Mouse (Mus musculus) cerebellum, postnatal 4 days (tissue): ENCODE measurements at regions not wholly inside any gene's neighbourhood (a gene's known extent, or its start where the extent isn't known, plus 50 kb on each side); places are given as distances from the start of the nearest gene placed in this dataset.

Experiments used
- DNase-seq, 2 experiments: peaks; one replicate each; pipeline ENCODE4 v3.0.0; 2022; ENCODE audit warnings: low spot score in 2 of 2, mixed read lengths in 1 of 2

GRCm38 (mm10) chr2:50538068-50538467 lies 241.5 kb upstream of the Mmadhc start:
- no peak for DNase-seq

GRCm38 (mm10) chr2:50535085-50535878 lies 238.7 kb upstream of the Mmadhc start:
- DNase-seq, result no peak

GRCm38 (mm10) chr2:50533702-50534101 lies 237.1 kb upstream of the Mmadhc start:
- no peak for DNase-seq

GRCm38 (mm10) chr2:50527425-50527824 lies 230.8 kb upstream of the Mmadhc start:
- no peak for DNase-seq

- DNase-seq, result no peak
Observed at GRCm38 (mm10) chr2:50524838-50525615, 228.4 kb upstream of the Mmadhc start.

GRCm38 (mm10) chr2:50520169-50520568 lies 223.6 kb upstream of the Mmadhc start:
- DNase-seq, result peak in 1 of 2 experiments; percentile 2

GRCm38 (mm10) chr2:50519129-50519504 lies 222.5 kb upstream of the Mmadhc start:
- no peak for DNase-seq

GRCm38 (mm10) chr2:50518371-50519128 lies 221.9 kb upstream of the Mmadhc start:
- no peak for DNase-seq

- DNase-seq, result no peak
Observed at GRCm38 (mm10) chr2:50513276-50513675, 216.7 kb upstream of the Mmadhc start.

GRCm38 (mm10) chr2:50498713-50499112 lies 202.1 kb upstream of the Mmadhc start:
- no peak for DNase-seq

- no peak for DNase-seq
Observed at GRCm38 (mm10) chr2:50496057-50496433, 199.4 kb upstream of the Mmadhc start.

GRCm38 (mm10) chr2:50495141-50496056 lies 198.8 kb upstream of the Mmadhc start:
- DNase-seq, result no peak

- DNase-seq, result no peak
Observed at GRCm38 (mm10) chr2:50493597-50494335, 197.2 kb upstream of the Mmadhc start.

- no peak for DNase-seq
Observed at GRCm38 (mm10) chr2:50463799-50464198, 167.2 kb upstream of the Mmadhc start.

- DNase-seq, result no peak
Observed at GRCm38 (mm10) chr2:50462378-50462777, 165.8 kb upstream of the Mmadhc start.

GRCm38 (mm10) chr2:50456654-50457053 lies 160.1 kb upstream of the Mmadhc start:
- no peak for DNase-seq

GRCm38 (mm10) chr2:50448117-50448516 lies 151.5 kb upstream of the Mmadhc start:
- DNase-seq, result no peak

GRCm38 (mm10) chr2:50445963-50446485 lies 149.4 kb upstream of the Mmadhc start:
- DNase-seq, result no peak

- DNase-seq, result no peak
Observed at GRCm38 (mm10) chr2:50440333-50440732, 143.7 kb upstream of the Mmadhc start.

- no peak for DNase-seq
Observed at GRCm38 (mm10) chr2:50433166-50433565, 136.6 kb upstream of the Mmadhc start.
